Mouse (Mus musculus) liver, adult 2 months (tissue): ENCODE data around the gene 1700029P11Rik.

Experiments
- CTCF ChIP-seq: fragments of 200-500 bp; IDR thresholded peaks from 2 replicates; pipeline ENCODE4 v1.5.1; 2011; ENCODE audit warnings: low read depth, low read length, control low read depth
- POLR2A ChIP-seq: fragments of 200-500 bp; IDR thresholded peaks from 2 replicates; pipeline ENCODE4 v1.6.1; 2011; ENCODE audit warnings: low read length, control low read depth; ENCODE audit not compliant: insufficient read depth; ENCODE audit errors: extremely low read depth

GRCm38 (mm10) chr15:82017461-82017860 is 37.1 kb downstream of the 1700029P11Rik start:
- TF ChIP-seq CTCF, result no peak
- TF ChIP-seq POLR2A, result no peak
